In the genomic region with DNA sequence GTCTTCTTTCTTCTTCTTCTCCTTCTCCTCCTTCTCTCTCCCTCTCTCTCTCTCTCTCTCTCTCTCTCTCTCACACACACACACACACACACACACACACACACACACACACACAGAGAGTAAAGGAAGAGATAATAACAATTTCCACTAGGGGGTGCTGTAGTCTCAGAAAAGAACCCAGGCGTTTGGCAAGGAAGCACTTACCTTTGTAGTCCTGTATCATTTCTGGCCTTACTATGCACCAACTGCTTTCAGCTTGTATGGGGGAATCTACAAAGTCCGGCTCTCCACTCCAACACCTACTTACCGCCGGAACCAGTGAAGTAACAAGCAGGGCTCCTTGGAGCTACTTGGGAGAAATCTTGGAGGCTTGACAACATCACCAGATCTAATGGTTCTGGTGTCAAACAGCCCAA, we compare ENCODE assay signal across 9 mouse cellular contexts. TPM values are rescaled to one million over a fixed set of nuclear protein-coding genes. Genes with fewer than 3 reads are reported as not detected.
A peak's percentile ranks its signal among the peaks of the same experiment; 100 is the strongest.
DNase-seq lines count a peak whose midpoint lies in the region; ATAC-seq and TF ChIP-seq lines count a peak whose summit lies in the region.
"Had no signal": no experiment of that assay in that cellular context is flagged by ENCODE, and none has a peak within 500 bp of the region (broad histone marks: within the 10 kb centered on the region; RNA-seq: fewer than 3 reads in every experiment).

No protein-coding gene starts in this region.

- TF ChIP-seq CTCF in cerebellum, adult 2 months (IDR thresholded peaks at IDR 0.05; ENCODE audit: borderline replicate concordance, insufficient read depth, low read depth, low read length): peak; percentile 40; the same call in 1 of the 2 replicates

- H3K27me3 ChIP-seq in cerebellum, adult 2 months (ENCODE audit: control insufficient read depth, insufficient read depth, low read length): no peaks in the 10 kb centered on the region
- no peaks in the 10 kb centered on the region for H3K27me3 ChIP-seq in liver, embryonic 13.5 days
- no peaks in the 10 kb centered on the region for H3K27me3 ChIP-seq in neural tube, embryonic 11.5 days (ENCODE audit: control insufficient read depth, insufficient read depth, low read length)

- H3K27ac ChIP-seq in cerebellum, adult 2 months (ENCODE audit: insufficient read depth, low read length): no peak overlapping the region
- H3K27ac ChIP-seq in liver, embryonic 13.5 days: no peak overlapping the region
- H3K27ac ChIP-seq in neural tube, embryonic 11.5 days (ENCODE audit: low read depth, low read length): no peak overlapping the region

- no peak overlapping the region for H3K9ac ChIP-seq in liver, embryonic 13.5 days
- H3K9ac ChIP-seq in neural tube, embryonic 11.5 days (ENCODE audit: low read length): no peak overlapping the region

- WGBS in cerebellum, adult 2 months: 6% methylated on average over 4 of the region's 4 CpGs
- 13% methylated on average over 4 of the region's 4 CpGs for WGBS in liver, embryonic 13.5 days (ENCODE audit: insufficient replicate concordance)
- WGBS in neural tube, embryonic 11.5 days: 16% methylated on average over 4 of the region's 4 CpGs

- DNase-seq in urinary bladder, postnatal 14 days (ENCODE audit: low spot score): peak; percentile 37
- DNase-seq in urinary bladder, postnatal 10 days (ENCODE audit: low spot score): no peak
- peak; percentile 65 to 76 for DNase-seq in cerebellum, adult 2 months
- peak; percentile 57 for DNase-seq in kidney, postnatal 10 days
- peak; percentile 59 for DNase-seq in liver, embryonic 13.5 days
- DNase-seq in neural tube, embryonic 11.5 days (ENCODE audit: low spot score): peak; percentile 65
- DNase-seq in urinary bladder, postnatal 25 days (ENCODE audit: low spot score): peak; percentile 31

- H3K9me3 ChIP-seq in liver, embryonic 13.5 days (replicated peaks): no peaks in the 10 kb centered on the region
- no peaks in the 10 kb centered on the region for H3K9me3 ChIP-seq in neural tube, embryonic 11.5 days (ENCODE audit: control insufficient read depth, low read length)

- ATAC-seq in frontal cortex, adult (ENCODE audit: low TSS enrichment): peak; percentile 59; the same call in 1 of the 2 replicates
- ATAC-seq in liver, embryonic 13.5 days (ENCODE audit: low read depth): no peak
- ATAC-seq in neural tube, embryonic 11.5 days (ENCODE audit: insufficient read depth, low FRiP score, low TSS enrichment): no peak

- H3K4me3 ChIP-seq in cerebellum, adult 2 months (replicated peaks; ENCODE audit: insufficient read depth, low read depth, low read length): no peak overlapping the region
- H3K4me3 ChIP-seq in liver, embryonic 13.5 days (replicated peaks): no peak overlapping the region
- no peak overlapping the region for H3K4me3 ChIP-seq in neural tube, embryonic 11.5 days (ENCODE audit: low read depth, low read length)
- H3K4me3 ChIP-seq: erythroblast, embryonic 14.5 days had no signal

- no peak for TF ChIP-seq POLR2A in cerebellum, adult 2 months (IDR thresholded peaks at IDR 0.05; ENCODE audit: borderline replicate concordance, insufficient read depth, low read length)

- no peaks in the 10 kb centered on the region for H3K36me3 ChIP-seq in liver, embryonic 13.5 days
- H3K36me3 ChIP-seq in neural tube, embryonic 11.5 days (ENCODE audit: control insufficient read depth, insufficient read depth, low read length): no peaks in the 10 kb centered on the region

- H3K4me1 ChIP-seq in cerebellum, adult 2 months (ENCODE audit: control insufficient read depth, insufficient read depth, low read length): no peaks in the 10 kb centered on the region
- peaks cover 65% of the 10 kb centered on the region for H3K4me1 ChIP-seq in liver, embryonic 13.5 days (replicated peaks)
- H3K4me1 ChIP-seq in neural tube, embryonic 11.5 days (ENCODE audit: control insufficient read depth, insufficient read depth, low read length): no peaks in the 10 kb centered on the region

- H3K4me2 ChIP-seq in liver, embryonic 13.5 days: no peak overlapping the region
- H3K4me2 ChIP-seq in neural tube, embryonic 11.5 days (ENCODE audit: low read depth): no peak overlapping the region

RNA-seq across cellular contexts. Expression of gene Cfap126, which starts 4.6 kb away (rescaled TPM):
- 5.6 and 8.0 TPM in 2 replicates for polyA plus RNA-seq in cerebellum, adult 2 months (2012; rRNA removed)
- polyA plus RNA-seq in liver, embryonic 13.5 days (2015; fragmentation: Nextera tagmentation; extraction: Ambion mirVana): 1.8 and 2.5 TPM in 2 replicates
- 2.2 and 2.8 TPM in 2 replicates for polyA plus RNA-seq in neural tube, embryonic 11.5 days (2014; fragmentation: Nextera tagmentation; extraction: Ambion mirVana)

RNA-seq across cellular contexts. Expression of gene Sdhc, which starts 32.1 kb away (rescaled TPM):
- polyA plus RNA-seq in cerebellum, adult 2 months (2012; rRNA removed): 302 and 305 TPM in 2 replicates
- 140 and 164 TPM in 2 replicates for polyA plus RNA-seq in liver, embryonic 13.5 days (2015; fragmentation: Nextera tagmentation; extraction: Ambion mirVana)
- polyA plus RNA-seq in neural tube, embryonic 11.5 days (2014; fragmentation: Nextera tagmentation; extraction: Ambion mirVana): 280 and 291 TPM in 2 replicates

RNA-seq across cellular contexts. Expression of gene Mpz, which starts 32.2 kb away (rescaled TPM):
- polyA plus RNA-seq in cerebellum, adult 2 months (2012; rRNA removed): 0.16 and 0.34 TPM in 2 replicates
- 0.14 TPM in 1 of 2 replicates, not detected in the other for polyA plus RNA-seq in liver, embryonic 13.5 days (2015; fragmentation: Nextera tagmentation; extraction: Ambion mirVana)
- 2.9 and 4.2 TPM in 2 replicates for polyA plus RNA-seq in neural tube, embryonic 11.5 days (2014; fragmentation: Nextera tagmentation; extraction: Ambion mirVana)
- polyA plus RNA-seq: erythroblast, embryonic 14.5 days had no signal

RNA-seq across cellular contexts. Expression of gene Fcgr3, which starts 53.5 kb away (rescaled TPM):
- polyA plus RNA-seq in cerebellum, adult 2 months (2012; rRNA removed): 5.2 and 6.0 TPM in 2 replicates
- polyA plus RNA-seq in liver, embryonic 13.5 days (2015; fragmentation: Nextera tagmentation; extraction: Ambion mirVana): 17.9 and 23.1 TPM in 2 replicates
- polyA plus RNA-seq in neural tube, embryonic 11.5 days (2014; fragmentation: Nextera tagmentation; extraction: Ambion mirVana): 5.6 and 6.7 TPM in 2 replicates
- polyA plus RNA-seq: erythroblast, embryonic 14.5 days had no signal
